Mouse (Mus musculus) liver, adult 2 months (tissue): ENCODE results near the gene Grb2.

Experiments
- CTCF ChIP-seq: fragments of 200-500 bp; IDR thresholded peaks from 2 replicates; pipeline ENCODE4 v1.5.1; 2011; ENCODE audit warnings: low read depth, low read length, control low read depth
- POLR2A ChIP-seq: fragments of 200-500 bp; IDR thresholded peaks from 2 replicates; pipeline ENCODE4 v1.6.1; 2011; ENCODE audit warnings: low read length, control low read depth; ENCODE audit not compliant: insufficient read depth; ENCODE audit errors: extremely low read depth

DNA sequence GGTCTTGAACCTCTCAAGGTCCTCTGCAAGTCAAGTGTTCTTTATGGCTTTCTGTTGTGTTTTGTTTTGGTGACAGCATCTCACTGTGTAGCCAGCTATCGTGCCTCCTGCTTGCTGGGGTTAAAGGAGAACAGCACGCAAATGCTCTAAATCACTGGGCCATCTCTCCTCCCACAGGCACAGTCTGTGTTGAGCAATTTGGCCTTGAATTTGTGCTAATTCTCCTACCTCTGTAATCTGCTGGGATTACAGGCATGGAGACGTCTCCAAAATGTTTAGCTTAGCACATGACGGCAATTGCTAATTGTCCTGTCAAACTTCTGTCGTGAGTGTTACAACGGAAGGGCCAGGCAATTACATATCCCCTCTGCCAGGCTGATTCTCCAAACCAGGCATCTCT is 97.2 kb downstream of the Grb2 start:
- TF ChIP-seq CTCF (no peak), POLR2A (no peak)
